Mouse (Mus musculus) macrophage (primary cell): ENCODE measurements around the gene B9d2. TPM values are rescaled to one million over a fixed set of nuclear protein-coding genes. Genes with fewer than 3 reads are reported as not detected.

Source experiments
- H3K27ac ChIP-seq: fragments of 350-480 bp; formaldehyde crosslinking; 2 replicates; pipeline ENCODE4 v1.9.0; 2021
- H3K36me3 ChIP-seq: fragments of 350-480 bp; formaldehyde crosslinking; 2 replicates; pipeline ENCODE4 v1.9.0; 2021; ENCODE audit errors: inconsistent target
- H3K4me3 ChIP-seq: fragments of 350-480 bp; formaldehyde crosslinking; 2 replicates; pipeline ENCODE4 v1.9.0; 2021; ENCODE audit errors: inconsistent target
- H3K79me2 ChIP-seq: fragments of 350-480 bp; formaldehyde crosslinking; 2 replicates; pipeline ENCODE4 v1.9.0; 2021; ENCODE audit errors: inconsistent target
- WGBS: methylation state at CpG from one replicate; pipeline ENCODE4 v1.1.7; 2026; ENCODE audit warnings: inconsistent platforms; ENCODE audit not compliant: missing documents; 5-methylcytosine and 5-hydroxymethylcytosine counted together
- polyA plus RNA-seq: library from polyadenylated mRNA; stranded (reverse); fragments of 250-400 nt; gene quantifications from 3 replicates; pipeline ENCODE4 v1.2.4, GENCODE M21; 2018; ENCODE audit warnings: inconsistent platforms

Gene B9d2
- polyA plus RNA-seq, 1 experiment from 2014 or later: 6.8 TPM

DNA sequence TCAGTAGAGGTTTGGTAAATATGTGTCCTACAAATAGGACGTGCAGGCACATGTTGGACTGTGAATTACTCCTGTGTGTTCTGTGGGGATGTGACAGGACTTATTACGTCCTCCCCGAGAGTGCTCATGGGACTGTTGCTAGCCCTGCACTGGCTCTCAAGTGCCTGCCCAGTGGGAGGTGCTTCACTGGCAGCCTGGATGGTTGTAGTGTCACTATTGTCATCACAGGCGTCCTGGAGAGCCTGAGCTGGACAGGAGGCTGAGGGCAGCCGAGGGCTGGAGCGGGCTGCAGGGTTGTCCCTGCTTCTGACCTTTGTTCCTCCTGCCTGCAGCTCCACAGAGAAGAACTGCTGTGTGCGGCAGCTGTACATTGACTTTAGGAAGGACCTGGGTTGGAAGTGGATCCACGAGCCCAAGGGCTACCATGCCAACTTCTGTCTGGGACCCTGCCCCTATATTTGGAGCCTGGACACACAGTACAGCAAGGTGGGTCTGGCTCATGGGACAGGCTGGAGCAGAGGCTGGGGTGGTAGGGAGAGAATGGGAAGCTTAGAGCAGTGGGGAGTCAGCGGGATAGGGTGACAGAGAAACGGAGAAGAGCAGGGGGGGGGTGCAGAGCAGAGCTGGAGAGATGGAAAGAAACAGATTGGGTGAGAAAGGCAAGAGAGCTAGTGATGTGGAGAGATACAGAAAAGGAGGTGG is 23.4 kb downstream of the B9d2 start:
- no peak overlapping the region for H3K4me3 ChIP-seq
- H3K79me2 ChIP-seq: peaks cover 60% of the 10 kb centered on the region
- no peak overlapping the region for H3K27ac ChIP-seq
- WGBS: 91% methylated on average over 9 of the region's 10 CpGs
- peaks cover 44% of the 10 kb centered on the region for H3K36me3 ChIP-seq

DNA sequence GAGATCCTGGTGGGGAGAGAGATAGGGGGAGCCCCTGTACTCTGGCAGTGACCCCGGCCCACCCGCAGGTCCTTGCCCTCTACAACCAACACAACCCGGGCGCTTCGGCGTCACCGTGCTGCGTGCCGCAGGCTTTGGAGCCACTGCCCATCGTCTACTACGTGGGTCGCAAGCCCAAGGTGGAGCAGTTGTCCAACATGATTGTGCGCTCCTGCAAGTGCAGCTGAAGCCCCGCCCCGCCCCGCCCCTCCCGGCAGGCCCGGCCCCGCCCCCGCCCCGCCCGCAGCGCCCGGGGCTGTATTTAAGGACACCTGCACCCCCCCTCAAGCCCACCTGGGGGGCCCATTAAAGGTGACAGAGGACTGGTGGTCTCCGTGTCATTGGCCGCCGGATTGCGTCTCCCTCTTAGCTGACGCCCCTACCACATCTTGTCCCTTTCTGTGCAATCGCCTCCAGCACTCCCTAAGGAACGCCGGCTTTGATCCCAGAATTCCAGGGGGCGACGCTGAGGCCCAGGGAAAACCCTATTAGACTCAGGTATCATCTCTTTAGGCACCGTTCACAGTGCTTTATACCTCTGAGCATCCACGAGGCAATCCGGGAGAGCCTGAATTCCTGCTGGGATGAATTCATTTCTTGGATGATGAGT is 24.3 kb downstream of the B9d2 start:
- Histone ChIP-seq H3K79me2 (peaks cover 52% of the 10 kb centered on the region), H3K27ac (peak overlapping the region; percentile 97), H3K4me3 (no peak overlapping the region), H3K36me3 (peaks cover 35% of the 10 kb centered on the region)
- WGBS: 83% methylated on average over 37 of the region's 37 CpGs

DNA sequence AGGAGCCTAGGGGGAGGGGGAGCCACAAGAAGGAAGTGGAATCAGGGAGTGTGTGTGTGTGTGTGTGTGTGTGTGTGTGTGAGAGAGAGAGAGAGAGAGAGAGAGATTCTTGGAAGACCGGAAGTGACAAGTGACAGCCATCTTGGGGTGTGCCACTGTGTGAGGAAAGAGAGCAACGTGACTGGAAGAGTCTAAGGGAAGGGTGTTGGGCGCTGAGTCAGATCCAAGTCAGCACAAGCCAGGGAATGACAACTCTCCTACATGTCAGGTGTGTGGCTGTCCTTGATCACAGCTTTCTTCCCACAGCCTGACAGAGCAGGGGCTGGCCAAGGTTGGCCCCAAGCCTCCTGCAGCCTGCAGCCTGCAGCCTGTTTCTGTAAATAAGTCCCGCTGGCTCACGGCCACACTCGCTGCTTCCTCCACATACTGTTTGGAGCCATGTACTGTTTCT is 25.2 kb downstream of the B9d2 start:
- H3K36me3 ChIP-seq: peaks cover 26% of the 10 kb centered on the region
- peaks cover 42% of the 10 kb centered on the region for H3K79me2 ChIP-seq
- H3K27ac ChIP-seq: peak overlapping the region; percentile 97
- 24% methylated on average over 6 of the region's 6 CpGs for WGBS
- no peak overlapping the region for H3K4me3 ChIP-seq

DNA sequence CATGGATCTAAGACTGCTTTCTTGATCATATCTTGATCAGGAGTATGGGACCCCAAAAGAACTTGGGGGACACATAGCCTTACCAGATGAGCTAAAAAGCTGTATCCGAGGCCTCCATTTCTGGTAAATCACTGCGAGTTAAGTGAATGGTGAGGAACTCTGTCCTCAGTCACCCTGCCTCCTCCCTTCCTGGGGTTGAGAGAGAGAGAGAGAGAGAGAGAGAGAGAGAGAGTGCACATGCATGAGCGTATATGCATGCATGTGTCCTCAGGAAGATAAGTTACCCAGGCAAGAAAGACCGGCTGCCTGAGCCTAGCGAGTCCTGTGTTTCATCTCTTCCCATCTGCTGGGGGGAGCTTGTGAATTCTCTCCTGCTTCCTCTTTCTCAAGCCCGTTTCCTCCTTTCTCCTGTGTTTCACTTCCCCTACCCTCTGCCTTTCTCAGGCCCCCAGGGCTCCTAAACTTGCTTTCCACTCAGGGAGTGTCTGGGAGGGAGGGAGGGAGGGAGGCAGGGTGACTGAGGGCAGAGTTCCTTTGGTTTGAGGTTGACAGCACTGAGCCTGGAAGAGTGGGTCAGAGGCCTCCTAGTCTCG is 26.1 kb downstream of the B9d2 start:
- whole genome bisulfite sequencing: 3% methylated on average over 7 of the region's 7 CpGs
- H3K27ac ChIP-seq: peak overlapping the region; percentile 97
- H3K4me3 ChIP-seq: no peak overlapping the region
- peaks cover 17% of the 10 kb centered on the region for H3K36me3 ChIP-seq
- peaks cover 34% of the 10 kb centered on the region for H3K79me2 ChIP-seq

DNA sequence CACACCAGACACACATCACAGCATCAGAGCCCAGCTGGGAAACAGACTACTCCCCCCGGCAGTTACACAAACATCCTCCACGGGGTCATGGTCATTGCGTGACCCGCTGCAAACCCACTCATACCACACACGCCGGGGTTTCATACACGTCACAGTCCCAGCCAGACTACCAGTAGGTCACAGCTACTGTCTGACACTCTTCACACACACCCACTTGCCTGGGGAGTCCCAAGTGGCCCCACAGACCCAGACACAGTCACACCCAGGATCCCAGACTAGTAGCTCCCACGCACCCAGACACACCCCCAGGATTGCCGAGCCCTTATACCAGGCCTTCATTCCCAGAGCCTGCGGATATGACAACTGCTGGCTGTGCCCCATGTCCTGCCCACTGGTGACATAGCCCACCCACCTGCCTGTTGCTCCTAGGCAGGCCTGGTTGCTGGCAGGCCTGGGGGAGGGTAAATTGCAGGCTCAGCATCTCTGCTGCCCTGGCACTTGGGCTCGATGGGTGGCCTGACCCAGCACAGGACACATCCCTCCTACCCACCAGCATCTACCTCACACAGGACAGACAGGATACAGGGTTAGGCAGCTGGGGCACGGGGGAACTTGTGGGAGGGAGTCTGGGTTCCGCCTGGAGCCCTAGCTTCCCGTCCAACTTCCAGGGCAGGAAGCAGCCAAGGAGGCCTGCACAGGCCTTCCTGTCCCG is 27.2 kb downstream of the B9d2 start:
- peak overlapping the region; percentile 97 for H3K27ac ChIP-seq
- 25% methylated on average over 14 of the region's 15 CpGs for WGBS
- H3K36me3 ChIP-seq: peaks cover 9% of the 10 kb centered on the region
- H3K4me3 ChIP-seq: no peak overlapping the region
- peaks cover 23% of the 10 kb centered on the region; the same call in 1 of the 2 replicates for H3K79me2 ChIP-seq

DNA sequence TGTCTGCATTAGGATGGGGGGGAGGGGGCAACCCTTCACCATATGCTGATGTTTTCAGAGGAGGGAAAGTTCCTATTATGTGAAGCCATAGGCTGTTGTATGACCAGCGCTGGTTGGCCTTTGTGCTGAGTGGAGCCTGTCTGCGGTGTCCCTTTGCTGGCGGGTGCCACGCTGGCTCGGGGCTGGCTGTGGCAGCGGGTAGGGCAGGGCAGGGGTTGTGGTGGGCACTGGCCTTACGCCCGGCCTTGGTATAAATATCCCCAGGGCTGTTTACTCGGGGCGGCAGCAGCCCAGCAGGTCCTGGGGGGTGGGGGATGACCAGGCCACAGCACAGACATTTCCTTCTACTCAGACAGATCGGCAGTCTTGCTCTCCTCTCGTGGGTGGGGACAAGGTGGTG is 29.4 kb downstream of the B9d2 start:
- no peak overlapping the region for H3K27ac ChIP-seq
- peaks cover 24% of the 10 kb centered on the region for H3K36me3 ChIP-seq
- H3K4me3 ChIP-seq: no peak overlapping the region
- peaks cover 17% of the 10 kb centered on the region; the same call in 1 of the 2 replicates for H3K79me2 ChIP-seq
- WGBS: 32% methylated on average over 12 of the region's 12 CpGs

DNA sequence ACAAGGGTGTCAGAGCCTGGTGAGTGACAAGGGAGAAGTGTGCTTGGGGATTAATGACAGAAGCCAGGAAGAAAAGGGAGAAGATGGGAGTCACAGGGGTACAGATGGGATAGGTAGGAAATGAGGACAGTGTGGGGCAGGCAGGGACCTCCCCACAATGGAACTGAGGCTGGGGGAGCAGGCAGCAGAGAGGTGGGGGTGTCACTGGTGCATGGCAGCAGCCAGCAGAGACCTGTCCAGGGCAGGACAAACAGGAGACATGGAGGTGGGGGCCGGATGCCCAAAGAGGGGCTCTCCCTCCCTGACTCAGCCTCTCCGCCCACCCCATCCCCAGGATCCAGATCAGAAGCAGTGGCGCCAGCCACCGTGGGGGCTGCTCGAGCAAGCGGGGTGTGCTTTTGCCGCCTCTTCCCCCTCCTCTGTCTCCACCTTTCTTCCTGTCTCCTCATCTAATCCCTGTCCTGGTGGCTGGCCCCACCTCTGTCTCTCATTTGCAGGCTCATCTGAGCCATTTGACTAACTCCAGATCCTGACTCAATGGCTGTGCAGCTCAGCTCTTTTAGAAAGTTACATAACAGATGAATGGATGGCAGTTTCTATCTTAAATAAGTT is 30.0 kb downstream of the B9d2 start:
- 46% methylated on average over 7 of the region's 7 CpGs for WGBS
- H3K79me2 ChIP-seq: peaks cover 23% of the 10 kb centered on the region; the same call in 1 of the 2 replicates
- 0 out of 2 replicates have a peak overlapping the region, but pooled peaks have one; percentile 10 for H3K27ac ChIP-seq
- H3K36me3 ChIP-seq: peaks cover 30% of the 10 kb centered on the region
- no peak overlapping the region for H3K4me3 ChIP-seq

DNA sequence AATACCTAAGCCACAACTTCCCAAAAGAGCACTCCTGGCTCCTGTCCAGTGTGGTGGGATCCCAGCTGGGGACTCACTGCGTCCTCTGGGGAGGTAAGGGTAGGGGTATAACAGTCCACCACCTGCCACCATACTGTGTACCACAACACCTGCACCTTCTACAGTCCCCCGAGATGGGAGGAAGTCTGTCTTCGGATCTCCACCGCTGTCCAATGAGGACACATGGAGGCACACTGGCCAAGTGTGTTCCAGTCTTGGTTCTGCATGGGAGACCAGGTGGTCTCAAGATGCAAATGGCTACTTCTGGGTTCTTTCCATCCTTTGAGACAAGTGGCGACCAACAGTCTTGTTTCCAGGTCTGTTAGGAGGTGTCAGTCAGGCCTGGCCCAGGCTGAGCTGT is 30.6 kb downstream of the B9d2 start:
- Histone ChIP-seq H3K36me3 (peaks cover 34% of the 10 kb centered on the region), H3K79me2 (peaks cover 29% of the 10 kb centered on the region; the same call in 1 of the 2 replicates), H3K4me3 (no peak overlapping the region), H3K27ac (peak overlapping the region; percentile 10; the same call in 1 of the 2 replicates)
- 57% methylated on average over 5 of the region's 5 CpGs for WGBS

DNA sequence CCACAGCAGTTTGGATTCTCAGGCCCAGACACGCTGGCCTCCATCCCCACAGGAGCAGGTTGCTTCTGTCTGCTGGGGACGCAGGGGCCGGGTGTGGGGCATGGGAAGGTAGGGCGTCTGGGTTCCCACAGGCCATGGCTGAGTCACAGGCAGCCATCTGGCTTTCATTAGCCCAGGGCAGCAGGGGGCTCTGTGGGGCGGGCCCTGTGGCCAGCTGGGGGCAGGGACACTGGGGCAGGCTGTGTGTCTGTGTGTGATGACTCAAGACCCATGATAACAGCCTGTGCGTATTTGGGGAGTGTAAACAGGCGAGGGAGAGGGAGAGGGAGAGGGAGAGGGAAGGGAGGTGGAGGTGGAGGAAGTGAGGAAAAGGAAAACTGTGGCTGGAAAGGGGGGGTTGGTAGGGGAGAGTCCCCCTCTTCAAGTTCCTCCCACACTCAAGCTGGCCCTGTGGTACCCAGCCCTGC is 31.2 kb downstream of the B9d2 start:
- Histone ChIP-seq H3K27ac (peak overlapping the region; percentile 10), H3K79me2 (peaks cover 35% of the 10 kb centered on the region), H3K36me3 (peaks cover 36% of the 10 kb centered on the region), H3K4me3 (no peak overlapping the region)
- 21% methylated on average over 7 of the region's 7 CpGs for WGBS

DNA sequence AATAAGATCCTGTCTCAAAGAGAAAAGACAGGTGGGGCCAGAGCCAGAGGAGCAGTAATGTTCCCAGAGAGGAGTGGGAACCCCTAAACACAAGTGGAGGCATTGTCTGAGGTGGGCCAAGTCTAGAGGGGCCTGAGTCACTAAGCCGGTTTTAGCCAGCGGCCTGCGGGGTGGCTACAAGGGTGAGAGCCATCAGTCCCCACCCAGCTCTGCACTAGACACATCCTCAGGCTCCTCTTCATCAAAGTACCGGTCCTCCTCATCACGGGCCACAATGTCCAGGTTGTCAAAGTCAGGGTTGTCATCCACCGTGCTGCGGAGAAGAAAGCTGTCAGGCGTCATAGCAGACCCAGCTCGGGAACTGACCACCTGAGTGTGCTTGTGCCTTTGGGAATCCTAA is 32.2 kb downstream of the B9d2 start:
- no peak overlapping the region for H3K27ac ChIP-seq

DNA sequence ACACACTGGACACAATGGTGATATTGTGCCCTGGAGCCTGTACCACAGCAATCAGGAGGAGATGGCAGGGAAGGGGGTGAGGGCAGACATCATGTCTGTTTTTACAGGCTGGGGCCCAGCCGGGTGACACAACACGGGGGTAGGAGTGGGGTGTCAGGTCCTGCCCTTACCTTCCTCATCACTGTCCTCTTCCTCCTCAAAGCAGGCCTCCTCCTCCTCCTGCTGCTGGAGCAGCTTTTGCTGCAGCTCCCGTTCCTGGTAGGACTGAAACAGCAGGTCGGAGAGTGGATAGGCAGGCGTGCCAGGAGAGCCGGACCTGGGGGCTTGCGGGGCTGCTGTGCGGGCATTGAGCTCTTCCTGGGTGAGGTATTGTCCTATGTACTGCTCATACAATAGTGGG is 34.0 kb downstream of the B9d2 start:
- WGBS: 93% methylated on average over 7 of the region's 8 CpGs
- Histone ChIP-seq H3K79me2 (peaks cover 45% of the 10 kb centered on the region), H3K27ac (no peak overlapping the region), H3K4me3 (no peak overlapping the region), H3K36me3 (peaks cover 36% of the 10 kb centered on the region)

More for the DNA sequence above, 32.2 kb downstream of the B9d2 start:
- 96% methylated on average over 9 of the region's 9 CpGs for WGBS
- no peak overlapping the region for H3K4me3 ChIP-seq
- H3K36me3 ChIP-seq: peaks cover 36% of the 10 kb centered on the region
- peaks cover 40% of the 10 kb centered on the region for H3K79me2 ChIP-seq

DNA sequence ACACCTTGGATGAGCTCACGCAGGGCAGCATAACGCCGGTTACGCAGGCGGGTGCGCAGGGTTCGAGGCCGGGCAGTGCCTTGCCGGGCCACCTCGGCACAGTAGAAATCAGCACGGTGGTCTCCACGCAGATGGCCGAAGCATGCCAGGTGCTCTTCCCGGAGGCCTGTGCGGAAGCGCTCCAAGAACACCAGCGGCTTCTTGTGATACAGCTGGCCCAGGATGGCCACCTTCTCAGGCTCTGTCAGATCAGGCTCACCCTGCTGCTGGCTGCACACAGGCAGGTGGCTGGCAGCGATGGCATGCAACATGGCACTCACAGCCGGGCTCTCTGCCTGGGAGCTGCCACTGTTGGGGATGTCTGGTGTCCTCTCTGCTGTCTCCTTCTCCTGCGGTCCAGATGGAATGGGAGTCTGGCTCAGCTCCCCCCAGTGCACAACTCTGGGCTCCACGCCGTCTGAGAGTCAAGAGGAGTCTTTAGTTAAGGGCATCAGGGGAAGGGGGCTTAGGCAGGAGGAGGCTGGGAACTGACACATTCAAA is 35.2 kb downstream of the B9d2 start:
- peaks cover 36% of the 10 kb centered on the region for H3K36me3 ChIP-seq
- no peak overlapping the region for H3K4me3 ChIP-seq
- H3K79me2 ChIP-seq: peaks cover 45% of the 10 kb centered on the region
- H3K27ac ChIP-seq: no peak overlapping the region
- 96% methylated on average over 21 of the region's 22 CpGs for WGBS

DNA sequence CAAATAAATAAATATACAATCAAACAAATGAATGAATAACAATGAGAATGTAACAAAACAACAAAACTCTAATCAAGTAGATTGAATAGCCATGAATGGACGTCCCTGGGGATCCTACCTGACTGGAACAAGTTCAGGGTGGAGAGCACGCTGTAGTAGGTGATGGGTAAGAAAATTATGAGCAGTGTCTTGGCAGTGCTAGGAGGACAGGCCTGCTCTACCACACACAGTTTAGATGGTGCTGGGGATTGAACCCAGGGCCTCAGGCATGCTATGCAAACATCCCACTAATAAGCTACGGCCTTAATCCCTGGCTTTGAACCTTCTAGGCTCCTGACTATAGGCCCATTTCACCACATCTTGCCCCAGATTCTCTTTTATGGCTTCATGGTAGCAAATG is 36.9 kb downstream of the B9d2 start:
- Histone ChIP-seq H3K79me2 (peaks cover 45% of the 10 kb centered on the region), H3K4me3 (peak overlapping the region; percentile 86; the same call in 1 of the 2 replicates), H3K36me3 (peaks cover 36% of the 10 kb centered on the region), H3K27ac (no peak overlapping the region)
- 97% methylated on average over 3 of the region's 3 CpGs for WGBS
